In genomic region chr3:40532256-40532655, GRCm38 (mm10) we compare ENCODE assay signal across 10 mouse cellular contexts. TPM values are rescaled to one million over a fixed set of nuclear protein-coding genes. Genes with fewer than 3 reads are reported as not detected.
DNase-seq lines count a peak whose midpoint lies in the region; ATAC-seq and TF ChIP-seq lines count a peak whose summit lies in the region.
"Had no signal": no experiment of that assay in that cellular context is flagged by ENCODE, and none has a peak within 500 bp of the region (broad histone marks: within the 10 kb centered on the region; RNA-seq: fewer than 3 reads in every experiment).

No protein-coding gene starts in this region.

- H3K27ac ChIP-seq in lung, embryonic 15.5 days, result no peak overlapping the region; the same call in 1 of the 2 replicates
- no peak overlapping the region for H3K27ac ChIP-seq in forebrain, postnatal 0 days (ENCODE audit: low read depth, low read length)
- H3K27ac ChIP-seq in limb, embryonic 13.5 days, result no peak overlapping the region
- no peak overlapping the region for H3K27ac ChIP-seq in neural tube, embryonic 15.5 days (replicated peaks)

- H3K4me3 ChIP-seq in lung, embryonic 15.5 days, result peak overlapping the region; percentile 50
- H3K4me3 ChIP-seq in lung, adult 2 months (replicated peaks; ENCODE audit: extremely low read depth, low read depth, low read length), result no peak overlapping the region
- peak overlapping the region; percentile 56 for H3K4me3 ChIP-seq in forebrain, postnatal 0 days (ENCODE audit: low read depth, low read length)
- H3K4me3 ChIP-seq in limb, embryonic 13.5 days, result peak overlapping the region; percentile 61
- H3K4me3 ChIP-seq in neural tube, embryonic 15.5 days (replicated peaks), result peak overlapping the region; percentile 53

- DNase-seq in lung, adult 2 months, result no peak
- no peak for DNase-seq in forebrain, postnatal 0 days
- no peak for DNase-seq in natural killer cell, adult 2 months (ENCODE audit: low spot score in 2 of 2)
- DNase-seq in urinary bladder, postnatal 36 days (ENCODE audit: low spot score in 2 of 2), result no peak
- no peak for DNase-seq in right cerebral cortex, postnatal 36 days (ENCODE audit: low spot score in 2 of 2)
- DNase-seq: cerebellum, adult 9-11 months; kidney, adult 8-10 months had no signal

- H3K9me3 ChIP-seq in lung, embryonic 15.5 days, result no peaks in the 10 kb centered on the region
- no peaks in the 10 kb centered on the region for H3K9me3 ChIP-seq in forebrain, postnatal 0 days (ENCODE audit: low read length)
- H3K9me3 ChIP-seq in limb, embryonic 13.5 days, result peaks cover 4% of the 10 kb centered on the region; the same call in 1 of the 2 replicates
- H3K9me3 ChIP-seq in neural tube, embryonic 15.5 days (replicated peaks), result no peaks in the 10 kb centered on the region; the same call in 1 of the 2 replicates

- TF ChIP-seq POLR2A in lung, adult 2 months (IDR thresholded peaks at IDR 0.05; ENCODE audit: borderline replicate concordance, extremely low read depth, low read depth, low read length), result no peak

- H3K9ac ChIP-seq in lung, embryonic 15.5 days, result no peak overlapping the region
- H3K9ac ChIP-seq in forebrain, postnatal 0 days, result peak overlapping the region; percentile 51; the same call in 1 of the 2 replicates
- no peak overlapping the region; the same call in 1 of the 2 replicates for H3K9ac ChIP-seq in limb, embryonic 13.5 days
- H3K9ac ChIP-seq in neural tube, embryonic 15.5 days (replicated peaks), result no peak overlapping the region

- peak overlapping the region; percentile 99 for H3K4me2 ChIP-seq in lung, embryonic 15.5 days
- H3K4me2 ChIP-seq in forebrain, postnatal 0 days (ENCODE audit: low read depth), result peak overlapping the region; percentile 92
- H3K4me2 ChIP-seq in limb, embryonic 13.5 days (replicated peaks), result peak overlapping the region; percentile 100
- H3K4me2 ChIP-seq in neural tube, embryonic 15.5 days, result peak overlapping the region; percentile 98

- TF ChIP-seq CTCF in lung, adult 2 months (IDR thresholded peaks at IDR 0.05; ENCODE audit: insufficient read depth, low read length), result no peak
- TF ChIP-seq CTCF in forebrain, postnatal 0 days (IDR thresholded peaks at IDR 0.05; ENCODE audit: low read depth), result no peak

- peaks cover 28% of the 10 kb centered on the region for H3K4me1 ChIP-seq in lung, embryonic 15.5 days
- peaks cover 4% of the 10 kb centered on the region for H3K4me1 ChIP-seq in lung, adult 2 months (ENCODE audit: control insufficient read depth, insufficient read depth, low read length)
- H3K4me1 ChIP-seq in forebrain, postnatal 0 days (ENCODE audit: insufficient read depth), result peaks cover 6% of the 10 kb centered on the region; the same call in 1 of the 2 replicates
- H3K4me1 ChIP-seq in limb, embryonic 13.5 days, result peaks cover 36% of the 10 kb centered on the region
- peaks cover 27% of the 10 kb centered on the region for H3K4me1 ChIP-seq in neural tube, embryonic 15.5 days

- H3K27me3 ChIP-seq in lung, embryonic 15.5 days, result peaks cover 32% of the 10 kb centered on the region
- no peaks in the 10 kb centered on the region; the same call in 1 of the 2 replicates for H3K27me3 ChIP-seq in forebrain, postnatal 0 days (ENCODE audit: insufficient read depth, low read length)
- H3K27me3 ChIP-seq in limb, embryonic 13.5 days, result peaks cover 49% of the 10 kb centered on the region
- H3K27me3 ChIP-seq in neural tube, embryonic 15.5 days (replicated peaks), result peaks cover 14% of the 10 kb centered on the region

- no peak for ATAC-seq in lung, embryonic 15.5 days (ENCODE audit: borderline replicate concordance, extremely low read depth, low FRiP score, low TSS enrichment)
- no peak for ATAC-seq in forebrain, postnatal 0 days
- ATAC-seq in limb, embryonic 13.5 days (ENCODE audit: low FRiP score, low read depth), result no peak
- ATAC-seq in neural tube, embryonic 15.5 days (ENCODE audit: low FRiP score), result no peak

- no peaks in the 10 kb centered on the region for H3K36me3 ChIP-seq in lung, embryonic 15.5 days
- H3K36me3 ChIP-seq in forebrain, postnatal 0 days (ENCODE audit: insufficient read depth), result no peaks in the 10 kb centered on the region
- H3K36me3 ChIP-seq in limb, embryonic 13.5 days, result no peaks in the 10 kb centered on the region
- no peaks in the 10 kb centered on the region for H3K36me3 ChIP-seq in neural tube, embryonic 15.5 days

- 15% methylated on average over 11 of the region's 11 CpGs for WGBS in lung, embryonic 15.5 days
- WGBS in lung, adult 2 months, result 40% methylated on average over 11 of the region's 11 CpGs
- WGBS in forebrain, postnatal 0 days, result 9% methylated on average over 11 of the region's 11 CpGs
- 5% methylated on average over 11 of the region's 11 CpGs for WGBS in limb, embryonic 13.5 days
- 7% methylated on average over 11 of the region's 11 CpGs for WGBS in neural tube, embryonic 15.5 days

RNA-seq across cellular contexts. Expression of gene Intu, which starts 1.2 kb away (rescaled TPM):
- 2.4 TPM in 2 replicates for polyA plus RNA-seq in lung, embryonic 15.5 days (2015; fragmentation: Nextera tagmentation; extraction: Ambion mirVana)
- polyA plus RNA-seq in lung, adult 2 months (2012; rRNA removed), result 3.0 and 4.0 TPM in 2 replicates
- 5.8 and 10.5 TPM in 2 replicates for total RNA-seq in forebrain, postnatal 0 days (2014; rRNA removed)
- polyA plus RNA-seq in forebrain, postnatal 0 days (2015; fragmentation: Nextera tagmentation; extraction: Ambion mirVana), result 3.2 and 3.3 TPM in 2 replicates
- 3.0 and 3.3 TPM in 2 replicates for polyA plus RNA-seq in limb, embryonic 13.5 days (2015; fragmentation: Nextera tagmentation; extraction: Ambion mirVana)
- 2.1 and 2.8 TPM in 2 replicates for polyA plus RNA-seq in neural tube, embryonic 15.5 days (2015; fragmentation: Nextera tagmentation; extraction: Ambion mirVana)
